In genomic region chr5:63534197-63534596, GRCm38 (mm10) we compare ENCODE assay signal across 28 mouse cellular contexts.
DNase-seq lines count a peak whose midpoint lies in the region; ATAC-seq lines count a peak whose summit lies in the region.
"Had no signal": no experiment of that assay in that cellular context is flagged by ENCODE, and none has a peak within 500 bp of the region (broad histone marks: within the 10 kb centered on the region; RNA-seq: fewer than 3 reads in every experiment).

No protein-coding gene starts in this region.

- H3K27ac ChIP-seq in forebrain, embryonic 13.5 days: no peak overlapping the region
- H3K27ac ChIP-seq in forebrain, embryonic 10.5 days: no peak overlapping the region
- no peak overlapping the region for H3K27ac ChIP-seq in neural tube, embryonic 15.5 days (replicated peaks)
- H3K27ac ChIP-seq: embryonic facial prominence, embryonic 13.5 days; kidney, embryonic 15.5 days; limb, embryonic 13.5 days; liver, embryonic 12.5 days; neural tube, embryonic 13.5 days had no signal

- H3K4me1 ChIP-seq in forebrain, embryonic 13.5 days: no peaks in the 10 kb centered on the region
- H3K4me1 ChIP-seq in forebrain, embryonic 10.5 days: no peaks in the 10 kb centered on the region
- no peaks in the 10 kb centered on the region for H3K4me1 ChIP-seq in neural tube, embryonic 15.5 days
- H3K4me1 ChIP-seq: embryonic facial prominence, embryonic 13.5 days; heart, embryonic 12.5 days; kidney, embryonic 15.5 days; limb, embryonic 13.5 days; liver, embryonic 12.5 days; neural tube, embryonic 13.5 days had no signal

- 58% methylated on average over 7 of the region's 7 CpGs for WGBS in forebrain, embryonic 13.5 days
- WGBS in forebrain, embryonic 10.5 days: 73% methylated on average over 7 of the region's 7 CpGs
- WGBS in neural tube, embryonic 15.5 days: 21% methylated on average over 7 of the region's 7 CpGs

- H3K4me2 ChIP-seq in forebrain, embryonic 13.5 days: no peak overlapping the region
- H3K4me2 ChIP-seq in neural tube, embryonic 15.5 days: no peak overlapping the region
- H3K4me2 ChIP-seq: embryonic facial prominence, embryonic 13.5 days; heart, embryonic 12.5 days; kidney, embryonic 15.5 days; limb, embryonic 13.5 days; liver, embryonic 12.5 days; midbrain, embryonic 11.5 days; neural tube, embryonic 13.5 days had no signal

- no peak for DNase-seq in forebrain, embryonic 10.5 days (ENCODE audit: extremely low spot score, low spot score)
- peak; percentile 14 for DNase-seq in neural tube, embryonic 10.5 days (ENCODE audit: extremely low spot score, low spot score)
- DNase-seq in embryo, embryonic 9.5 days (ENCODE audit: extremely low spot score): peak; percentile 14
- DNase-seq in layer of hippocampus, adult 8-10 months (ENCODE audit: low spot score in 2 of 2): no peak
- no peak for DNase-seq in frontal cortex, adult 2 months (ENCODE audit: extremely low spot score in 1 of 2, low spot score in 1 of 2)
- DNase-seq in yolk sac, embryonic 10.5 days (ENCODE audit: low spot score): no peak
- DNase-seq: adrenal gland, postnatal 10 days; cerebellum, adult 9-10 months; gastrocnemius, postnatal 10 days; heart, adult 11 months; heart, postnatal 10 days; kidney, adult 11 months; kidney, postnatal 4 days; layer of hippocampus, adult 9-11 months; lung, adult 18-20 months; lung, postnatal 10 days; thymus, postnatal 25 days had no signal

- no peaks in the 10 kb centered on the region for H3K9me3 ChIP-seq in forebrain, embryonic 13.5 days (replicated peaks)
- H3K9me3 ChIP-seq in forebrain, embryonic 10.5 days: no peaks in the 10 kb centered on the region
- H3K9me3 ChIP-seq in neural tube, embryonic 15.5 days (replicated peaks): no peaks in the 10 kb centered on the region
- H3K9me3 ChIP-seq: embryonic facial prominence, embryonic 13.5 days; heart, embryonic 12.5 days; kidney, embryonic 15.5 days; limb, embryonic 13.5 days; liver, embryonic 12.5 days; neural tube, embryonic 13.5 days had no signal

- no peak overlapping the region for H3K9ac ChIP-seq in forebrain, embryonic 13.5 days
- no peak overlapping the region for H3K9ac ChIP-seq in neural tube, embryonic 15.5 days (replicated peaks)
- H3K9ac ChIP-seq: embryonic facial prominence, embryonic 13.5 days; heart, embryonic 12.5 days; kidney, embryonic 15.5 days; limb, embryonic 13.5 days; liver, embryonic 12.5 days; neural tube, embryonic 13.5 days had no signal

- no peaks in the 10 kb centered on the region for H3K36me3 ChIP-seq in forebrain, embryonic 13.5 days (ENCODE audit: poor library complexity, severe bottlenecking)
- no peaks in the 10 kb centered on the region for H3K36me3 ChIP-seq in forebrain, embryonic 10.5 days (replicated peaks)
- H3K36me3 ChIP-seq in neural tube, embryonic 15.5 days: no peaks in the 10 kb centered on the region
- H3K36me3 ChIP-seq: embryonic facial prominence, embryonic 13.5 days; heart, embryonic 12.5 days; kidney, embryonic 15.5 days; limb, embryonic 13.5 days; liver, embryonic 12.5 days; neural tube, embryonic 13.5 days had no signal

- peak; percentile 19; the same call in 1 of the 2 replicates for ATAC-seq in forebrain, embryonic 13.5 days
- ATAC-seq in neural tube, embryonic 15.5 days (ENCODE audit: low FRiP score): no peak
- ATAC-seq: CD4-positive, CD25-positive, alpha-beta regulatory T cell, adult 4 months; liver, embryonic 12.5 days had no signal

- H3K27me3 ChIP-seq in forebrain, embryonic 13.5 days: no peaks in the 10 kb centered on the region
- H3K27me3 ChIP-seq in forebrain, embryonic 10.5 days (ENCODE audit: poor library complexity, severe bottlenecking): no peaks in the 10 kb centered on the region
- H3K27me3 ChIP-seq in neural tube, embryonic 15.5 days (replicated peaks): no peaks in the 10 kb centered on the region
- H3K27me3 ChIP-seq: embryonic facial prominence, embryonic 13.5 days; heart, embryonic 12.5 days; kidney, embryonic 15.5 days; limb, embryonic 13.5 days; liver, embryonic 12.5 days; neural tube, embryonic 13.5 days had no signal

- H3K4me3 ChIP-seq in forebrain, embryonic 13.5 days: no peak overlapping the region
- H3K4me3 ChIP-seq in forebrain, embryonic 10.5 days: no peak overlapping the region
- H3K4me3 ChIP-seq in neural tube, embryonic 15.5 days (replicated peaks): no peak overlapping the region
- H3K4me3 ChIP-seq: embryonic facial prominence, embryonic 13.5 days; erythroblast, embryonic 14.5 days; heart, embryonic 12.5 days; kidney, embryonic 15.5 days; limb, embryonic 13.5 days; liver, embryonic 12.5 days; neural tube, embryonic 13.5 days had no signal

Comparison
In these comparisons a context has a peak if more than half of its experiments do, and no peak if none do; other contexts are left out.
1. DNase-seq: peak in neural tube, embryonic 10.5 days (single experiment) and embryo, embryonic 9.5 days (single experiment); none in forebrain, embryonic 10.5 days (single experiment), layer of hippocampus, adult 8-10 months (0 of 2), frontal cortex, adult 2 months (0 of 2) and yolk sac, embryonic 10.5 days (single experiment).